Mouse (Mus musculus): ENCODE measurements around the gene Slc25a35. TPM values are rescaled to one million over a fixed set of nuclear protein-coding genes. Genes with fewer than 3 reads are reported as not detected.
"Not testable (repeated sequence)": the region's sequence is repeated elsewhere in the genome, so short reads cannot be mapped to it uniquely, and the experiment has no call there.

Gene Slc25a35
- total RNA-seq (2017) = 0.38 to 1.7 TPM in 2 of 3 replicates, not detected in the other

DNA sequence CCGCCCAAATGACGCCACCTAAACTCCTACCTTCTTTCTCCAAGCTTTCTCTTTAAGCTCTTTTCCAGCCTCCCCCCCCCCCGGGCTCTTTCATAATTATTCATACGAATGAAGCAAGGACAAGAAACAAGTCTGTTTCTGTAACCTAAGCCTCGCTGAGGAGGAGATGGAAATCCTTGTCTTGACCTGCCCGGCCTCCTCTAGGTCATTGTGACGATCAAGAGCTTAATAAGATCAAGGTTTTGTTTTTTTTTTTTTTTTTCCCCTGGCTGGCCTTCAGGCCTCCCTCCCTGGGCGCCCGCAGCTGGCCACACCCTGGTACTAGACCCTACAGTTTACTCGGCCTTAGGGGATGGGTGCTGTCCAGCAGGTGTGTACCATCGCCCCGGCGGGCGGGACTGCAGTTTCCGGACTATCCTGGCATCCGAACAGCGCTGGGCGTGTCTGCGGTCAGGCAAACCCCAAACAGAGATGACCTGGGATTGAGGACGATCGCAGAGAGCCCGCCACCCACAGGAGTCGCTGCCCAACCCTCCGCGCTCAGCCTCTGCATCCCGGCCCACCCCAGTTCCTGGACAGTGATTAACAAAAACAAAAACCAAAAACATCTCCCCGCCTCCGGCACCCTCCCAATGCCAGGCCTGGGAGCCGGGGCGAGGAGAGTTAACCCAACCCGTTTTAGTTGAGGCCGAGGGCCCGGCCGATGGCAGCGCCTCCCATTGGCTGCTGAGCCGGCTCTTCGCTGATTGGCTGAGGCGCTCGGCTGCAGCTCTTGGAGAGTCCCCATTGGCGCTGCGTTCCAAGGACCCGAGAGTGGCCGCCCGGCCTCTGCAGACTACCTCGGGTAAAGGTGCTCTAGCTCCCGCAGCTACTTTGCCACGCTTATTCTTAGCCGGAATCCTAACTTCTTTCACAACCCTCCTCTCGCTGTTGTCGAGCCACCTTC is at the start of gene Slc25a35:
Slc25a35 (plus strand) TSS at position 795 of the 946 bp plus-strand sequence.
- peak; percentile 92 for ATAC-seq (replicated peaks; ENCODE audit: insufficient number of reproducible peaks, low FRiP score, low TSS enrichment, poor library complexity, severe bottlenecking)

GRCm38 (mm10) chr11:68923191-68923590 is 44.7 kb upstream of the Slc25a35 start:
- ATAC-seq (replicated peaks; ENCODE audit: insufficient number of reproducible peaks, low FRiP score, low TSS enrichment, poor library complexity, severe bottlenecking) = no peak

- ATAC-seq (replicated peaks; ENCODE audit: insufficient number of reproducible peaks, low FRiP score, low TSS enrichment, poor library complexity, severe bottlenecking) = no peak
Observed at GRCm38 (mm10) chr11:68924749-68925148, 43.2 kb upstream of the Slc25a35 start.

DNA sequence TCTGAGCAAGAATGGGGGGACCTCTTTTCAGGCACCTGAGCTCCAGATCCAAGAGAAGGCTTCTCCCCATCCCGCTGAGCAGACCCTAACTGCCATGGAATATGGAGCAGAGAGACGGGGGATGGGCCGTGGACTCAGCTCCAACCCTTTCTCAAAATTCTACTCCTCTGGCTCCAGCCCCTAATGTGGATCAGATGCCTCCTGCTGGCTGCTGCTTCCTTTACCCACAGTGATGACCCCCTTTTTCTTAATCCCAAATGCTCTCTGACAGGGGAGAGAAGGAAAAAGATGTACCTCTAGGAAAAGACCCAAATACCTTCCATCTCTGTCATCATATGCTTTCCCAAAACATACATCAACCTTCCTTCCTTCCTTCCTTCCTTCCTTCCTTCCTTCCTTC is 41.0 kb upstream of the Slc25a35 start, which contains the start of gene Odf4:
Odf4 (minus strand) TSS at position 101 of the 400 bp plus-strand sequence.
- ATAC-seq (replicated peaks; ENCODE audit: insufficient number of reproducible peaks, low FRiP score, low TSS enrichment, poor library complexity, severe bottlenecking) = no peak

- ATAC-seq (replicated peaks; ENCODE audit: insufficient number of reproducible peaks, low FRiP score, low TSS enrichment, poor library complexity, severe bottlenecking) = no peak
Observed at GRCm38 (mm10) chr11:68929947-68930346, 38.0 kb upstream of the Slc25a35 start.

GRCm38 (mm10) chr11:68933885-68934507 is 33.9 kb upstream of the Slc25a35 start:
- ATAC-seq (replicated peaks; ENCODE audit: insufficient number of reproducible peaks, low FRiP score, low TSS enrichment, poor library complexity, severe bottlenecking) = no peak

DNA sequence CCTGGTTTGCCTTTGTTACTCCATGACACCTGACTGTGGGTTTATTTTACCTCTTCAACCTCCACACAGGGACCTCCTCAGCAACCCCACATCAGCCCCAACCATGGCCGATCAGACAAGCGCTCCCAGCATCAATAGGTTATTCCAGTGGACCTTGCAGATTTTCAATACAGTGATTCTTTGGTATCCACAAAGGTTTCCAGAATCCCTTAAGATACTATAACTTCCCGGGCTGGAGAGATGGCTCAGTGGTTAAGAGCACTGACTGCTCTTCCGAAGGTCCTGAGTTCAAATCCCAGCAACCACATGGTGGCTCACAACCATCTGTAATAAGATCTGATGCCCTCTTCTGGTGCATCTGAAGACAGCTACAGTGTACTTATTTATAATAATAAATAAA is 31.0 kb upstream of the Slc25a35 start:
- ATAC-seq (replicated peaks; ENCODE audit: insufficient number of reproducible peaks, low FRiP score, low TSS enrichment, poor library complexity, severe bottlenecking) = not testable (repeated sequence)

GRCm38 (mm10) chr11:68939451-68940304 is 28.3 kb upstream of the Slc25a35 start:
- peak; percentile 97 for ATAC-seq (replicated peaks; ENCODE audit: insufficient number of reproducible peaks, low FRiP score, low TSS enrichment, poor library complexity, severe bottlenecking)

DNA sequence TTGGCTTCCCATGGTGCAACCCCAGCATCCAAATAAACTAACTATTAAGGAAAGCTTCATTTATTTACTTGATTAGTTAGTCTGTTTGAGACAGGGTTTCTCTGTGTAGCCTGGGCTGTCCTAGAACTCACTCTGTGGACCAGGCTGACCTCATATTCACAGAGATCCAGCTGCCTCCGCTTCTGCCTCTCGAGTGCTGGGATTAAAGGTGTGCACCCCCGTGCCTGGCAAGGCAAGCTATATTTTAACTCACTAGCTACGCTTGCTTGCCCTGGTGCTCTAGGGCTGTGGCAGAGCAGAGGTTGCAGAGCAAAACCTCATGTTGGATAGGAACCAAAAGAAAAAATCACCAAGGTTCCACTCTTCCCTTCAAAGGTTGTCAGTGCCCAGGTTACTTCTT is 27.4 kb upstream of the Slc25a35 start:
- no peak for ATAC-seq (replicated peaks; ENCODE audit: insufficient number of reproducible peaks, low FRiP score, low TSS enrichment, poor library complexity, severe bottlenecking)

- ATAC-seq (replicated peaks; ENCODE audit: insufficient number of reproducible peaks, low FRiP score, low TSS enrichment, poor library complexity, severe bottlenecking) = no peak
Observed at GRCm38 (mm10) chr11:68942731-68943130, 25.2 kb upstream of the Slc25a35 start.

GRCm38 (mm10) chr11:68945245-68945644 is 22.7 kb upstream of the Slc25a35 start:
- ATAC-seq (replicated peaks; ENCODE audit: insufficient number of reproducible peaks, low FRiP score, low TSS enrichment, poor library complexity, severe bottlenecking) = no peak

DNA sequence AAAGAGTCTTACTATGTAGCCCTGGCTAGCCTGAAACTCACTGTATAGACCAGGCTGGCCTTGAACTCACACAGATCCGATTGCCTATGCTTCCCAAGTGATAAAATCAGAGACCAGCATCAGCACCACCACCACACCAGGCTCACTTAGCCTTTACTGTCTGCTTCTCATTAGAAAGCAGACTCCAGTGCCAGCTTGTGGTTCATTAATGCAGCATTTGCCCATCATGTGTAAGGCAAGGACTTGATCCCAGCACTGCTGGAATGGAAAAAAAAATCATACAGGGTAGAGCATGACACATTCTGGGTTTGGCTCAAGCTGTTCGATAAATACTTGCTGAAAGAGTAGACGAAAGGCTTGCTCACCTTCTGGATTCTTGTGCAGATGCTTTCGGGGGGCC is 21.9 kb upstream of the Slc25a35 start:
- ATAC-seq (replicated peaks; ENCODE audit: insufficient number of reproducible peaks, low FRiP score, low TSS enrichment, poor library complexity, severe bottlenecking) = no peak

- ATAC-seq (replicated peaks; ENCODE audit: insufficient number of reproducible peaks, low FRiP score, low TSS enrichment, poor library complexity, severe bottlenecking) = no peak
Observed at GRCm38 (mm10) chr11:68946806-68947440, 21.0 kb upstream of the Slc25a35 start.

- ATAC-seq (replicated peaks; ENCODE audit: insufficient number of reproducible peaks, low FRiP score, low TSS enrichment, poor library complexity, severe bottlenecking) = no peak
Observed at GRCm38 (mm10) chr11:68947542-68947993, 20.4 kb upstream of the Slc25a35 start.

DNA sequence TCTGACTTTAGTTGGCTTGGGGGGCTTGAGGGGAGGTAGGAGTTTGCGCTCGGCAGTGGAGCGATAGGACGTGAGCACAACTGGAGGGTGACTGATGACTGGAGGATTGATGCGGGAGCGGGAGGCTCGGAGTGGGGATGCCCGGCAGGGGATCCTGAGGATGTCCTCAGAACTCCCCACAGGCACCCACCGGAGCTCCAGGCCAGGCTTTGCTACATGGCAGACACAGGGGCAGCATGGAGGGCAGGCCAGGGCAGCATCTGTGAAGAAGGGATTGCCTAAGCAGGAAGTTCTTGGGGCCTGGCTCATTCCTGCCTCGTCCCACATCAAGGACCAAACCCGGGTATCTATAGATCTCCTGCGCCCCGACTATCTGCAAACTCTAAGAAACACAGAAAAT is 14.0 kb upstream of the Slc25a35 start:
- ATAC-seq (replicated peaks; ENCODE audit: insufficient number of reproducible peaks, low FRiP score, low TSS enrichment, poor library complexity, severe bottlenecking) = no peak

- ATAC-seq (replicated peaks; ENCODE audit: insufficient number of reproducible peaks, low FRiP score, low TSS enrichment, poor library complexity, severe bottlenecking) = no peak
Observed at GRCm38 (mm10) chr11:68954408-68954807, 13.5 kb upstream of the Slc25a35 start.

- ATAC-seq (replicated peaks; ENCODE audit: insufficient number of reproducible peaks, low FRiP score, low TSS enrichment, poor library complexity, severe bottlenecking) = no peak
Observed at GRCm38 (mm10) chr11:68955473-68955872, 12.5 kb upstream of the Slc25a35 start.

DNA sequence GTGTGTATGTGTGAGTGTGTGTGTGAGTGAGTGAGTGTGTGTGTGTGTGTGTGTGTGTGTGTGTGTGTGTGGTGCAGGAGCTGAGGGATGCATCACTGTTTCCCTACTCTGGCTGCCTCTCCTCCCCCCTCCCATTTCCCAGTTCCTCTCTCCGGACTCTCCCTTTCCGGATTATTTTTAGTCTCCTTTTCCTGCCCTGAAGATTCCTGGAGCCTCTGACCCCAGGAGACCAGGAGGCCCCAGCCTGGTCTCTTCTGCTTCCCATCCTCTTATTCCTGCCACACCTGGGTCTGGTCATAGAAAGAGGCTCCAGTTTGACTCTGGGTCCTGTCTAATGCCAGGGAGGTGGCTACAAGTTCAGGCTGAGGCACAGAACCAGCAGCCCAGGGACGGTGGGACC is 11.8 kb upstream of the Slc25a35 start:
- ATAC-seq (replicated peaks; ENCODE audit: insufficient number of reproducible peaks, low FRiP score, low TSS enrichment, poor library complexity, severe bottlenecking) = no peak

Measured in monocyte, adult 5-6 weeks (primary cell).